Mouse (Mus musculus): ENCODE data around the gene Igfbp2.

The Igfbp2 gene

DNA sequence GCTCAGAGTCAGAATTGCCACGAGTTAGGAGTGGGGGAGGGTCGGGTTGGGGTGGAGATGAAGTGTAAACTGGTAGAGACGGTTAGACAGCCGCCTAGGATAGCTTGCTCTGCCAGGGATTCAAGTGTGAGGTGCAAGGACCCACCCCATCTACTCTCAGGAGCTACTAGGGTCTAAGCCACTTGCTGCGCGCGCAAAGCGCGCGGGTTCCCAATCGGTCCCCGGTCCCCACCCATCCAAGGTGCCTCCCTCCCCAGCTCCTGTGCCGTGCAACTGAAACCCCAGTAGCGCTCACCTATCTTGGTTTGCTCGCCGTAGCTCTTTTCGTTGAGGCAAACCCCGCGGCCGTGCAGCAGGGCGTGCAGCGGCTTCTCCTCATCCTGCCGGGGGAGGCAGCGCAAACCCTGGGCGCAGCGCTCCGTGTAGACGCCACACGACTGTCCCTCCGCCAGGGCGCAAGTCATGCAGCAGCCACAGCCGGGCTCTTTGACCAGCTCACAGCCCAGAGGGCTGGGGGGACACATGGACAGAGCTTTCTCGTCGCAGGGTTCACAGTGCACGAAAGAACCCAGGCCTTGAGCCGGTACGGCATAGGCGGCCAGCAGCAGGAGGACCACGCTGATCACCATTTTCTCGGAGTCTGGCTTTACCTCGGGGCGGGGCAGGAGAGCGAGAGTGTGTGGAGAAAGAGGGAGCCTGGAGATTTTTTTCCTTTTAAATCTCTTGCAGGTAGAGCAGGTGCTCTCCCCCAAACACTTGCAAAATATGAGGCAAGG is 49.4 kb downstream of the Igfbp2 start:
- peak; percentile 76 to 78 for DNase-seq

DNA sequence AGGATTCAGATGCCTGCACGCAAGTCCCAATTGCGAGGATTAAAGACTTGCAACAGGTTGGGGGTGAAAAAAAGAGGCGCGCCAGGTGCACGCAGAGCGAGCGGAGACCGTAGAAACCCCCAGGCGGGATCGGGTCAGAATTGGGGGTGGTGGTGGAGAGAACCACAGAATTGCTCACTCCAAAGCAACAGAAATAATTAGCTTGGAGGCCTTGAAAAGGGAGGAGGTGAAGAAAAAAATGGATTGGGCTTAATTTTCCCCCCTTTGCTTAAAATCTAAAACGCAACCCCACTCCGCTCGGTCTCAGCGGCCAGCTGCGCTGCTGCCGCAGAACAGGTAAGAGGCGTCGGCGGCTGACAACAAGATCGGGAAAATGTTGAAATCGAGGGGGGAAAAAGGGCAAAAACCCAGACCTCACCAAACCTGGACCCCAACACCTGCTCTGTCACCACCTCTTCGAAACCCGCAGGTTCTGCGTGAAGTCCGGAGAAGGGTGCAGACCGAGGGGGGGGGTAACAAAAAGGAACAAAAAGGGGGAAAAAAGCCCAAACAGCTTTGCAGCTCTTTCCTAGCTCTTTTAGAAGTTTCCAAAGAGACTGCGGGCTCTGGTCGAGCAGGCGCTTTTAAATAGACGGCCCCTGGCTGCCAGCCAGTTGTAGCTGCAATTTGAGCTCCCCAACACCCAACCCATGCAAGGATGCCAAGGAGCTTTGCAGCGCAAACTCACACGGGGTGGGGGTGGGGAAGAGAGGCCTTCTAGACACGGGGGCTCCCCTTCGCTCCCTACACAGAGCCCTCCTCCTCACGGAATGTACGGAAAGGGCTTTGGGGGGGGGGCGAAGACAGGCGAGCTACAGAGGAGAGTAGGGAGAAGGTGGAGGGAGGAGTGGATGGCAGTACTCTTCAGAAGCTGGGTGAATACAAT is 50.2 kb downstream of the Igfbp2 start, which contains the start of gene Igfbp5:
Igfbp5 (minus strand) TSS at position 598 of the 925 bp plus-strand sequence.
- peak; percentile 90 to 91 for DNase-seq

DNA sequence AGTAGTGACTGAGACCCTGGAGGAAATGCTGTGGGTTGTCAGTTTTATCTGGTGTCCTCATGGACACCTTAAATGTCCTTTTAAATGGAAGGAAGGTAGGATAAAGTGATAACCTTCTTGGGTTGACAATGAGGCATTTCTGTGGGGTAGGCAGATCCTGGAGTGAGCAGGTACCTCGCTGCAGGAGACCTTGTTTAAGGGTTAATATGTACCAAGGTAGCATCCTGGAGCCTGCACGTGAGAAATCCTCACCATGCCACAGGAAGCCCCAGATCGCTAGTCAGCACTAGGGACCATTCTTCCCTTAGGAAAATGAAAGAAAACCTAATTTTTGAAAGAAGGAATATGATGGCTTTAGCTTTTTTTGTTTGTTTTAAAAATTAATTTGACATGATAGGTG is 51.4 kb downstream of the Igfbp2 start:
- DNase-seq, result no peak

DNA sequence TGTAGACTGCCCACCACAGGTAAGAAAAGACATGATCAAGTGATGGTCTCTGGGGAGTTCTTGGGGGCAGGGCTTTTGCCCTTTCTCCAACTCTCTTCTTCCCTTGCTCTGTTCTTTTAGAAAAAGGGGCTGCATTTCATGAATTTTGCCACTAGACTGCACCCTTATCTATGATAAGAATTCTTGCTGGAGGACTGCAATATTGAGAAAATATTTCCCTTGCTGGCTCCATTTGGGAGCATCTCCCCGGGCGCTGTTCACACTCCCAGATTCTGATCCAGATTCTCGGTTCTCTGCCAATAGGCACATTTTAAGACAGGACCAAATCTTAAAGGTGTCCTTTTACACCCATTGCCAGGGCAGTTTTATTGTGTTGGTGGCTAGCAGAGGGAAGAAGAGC is 51.8 kb downstream of the Igfbp2 start:
- peak; percentile 66 to 74 for DNase-seq

DNA sequence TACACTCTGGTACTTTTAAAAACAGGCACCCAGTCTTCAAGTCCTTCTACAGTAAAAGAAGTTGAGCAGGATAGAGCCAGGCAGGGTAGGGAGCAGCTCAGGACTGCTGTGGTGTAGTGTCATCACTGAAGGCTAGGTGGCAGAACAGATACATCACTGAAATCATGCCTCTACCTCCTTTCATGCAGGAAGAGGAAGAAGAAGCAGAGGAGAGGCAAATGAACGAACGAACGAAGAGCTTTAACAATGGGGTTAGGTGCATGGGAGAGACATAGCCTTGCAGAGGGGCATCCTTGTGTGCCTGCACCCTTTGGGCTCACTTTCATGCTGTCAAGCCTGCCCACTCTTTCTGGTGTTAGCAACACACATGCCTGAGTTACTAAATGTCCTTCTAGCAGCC is 53.6 kb downstream of the Igfbp2 start:
- peak; percentile 76 to 80 for DNase-seq

DNA sequence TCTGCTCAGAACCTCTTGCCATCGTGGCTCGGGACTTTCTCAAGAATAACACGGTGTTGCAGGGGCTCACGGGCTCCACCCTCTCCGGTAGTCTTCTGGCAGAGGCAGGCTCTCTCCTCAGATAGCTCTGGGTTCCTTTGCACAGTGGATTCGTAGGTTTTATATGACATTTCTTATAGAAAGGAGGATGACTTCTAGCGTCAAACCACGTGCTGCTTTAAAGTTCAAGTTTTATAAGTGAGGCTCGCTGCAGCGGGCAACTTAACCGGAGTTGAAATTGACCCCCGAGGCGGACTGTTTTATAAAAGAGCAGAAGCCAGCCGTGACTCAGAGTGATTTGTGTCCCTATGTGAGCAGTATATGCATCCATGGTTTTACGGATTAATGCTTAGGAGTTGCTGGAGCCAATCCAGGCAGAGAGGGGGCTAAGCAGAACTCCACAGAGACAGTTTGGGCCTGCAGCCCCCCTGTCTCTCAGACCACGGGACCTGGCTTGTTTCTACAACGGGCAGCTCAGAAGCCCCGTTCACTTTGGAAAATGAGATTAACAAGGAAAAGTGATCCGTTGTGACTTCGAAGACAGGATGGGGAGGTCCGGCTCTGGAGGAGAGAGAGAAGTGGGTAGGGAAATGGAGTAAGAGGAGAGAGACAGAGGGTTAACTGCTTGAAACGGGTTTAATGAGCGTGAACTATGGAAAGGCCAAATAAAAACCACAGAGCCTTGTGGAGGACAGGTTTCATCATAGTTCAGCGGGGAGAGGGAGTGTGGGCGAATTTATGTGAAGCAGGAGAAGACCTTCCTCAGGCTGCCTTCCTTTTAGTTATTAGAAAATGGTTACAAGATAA is 54.4 kb downstream of the Igfbp2 start:
- DNase-seq, result peak; percentile 35 to 43

DNA sequence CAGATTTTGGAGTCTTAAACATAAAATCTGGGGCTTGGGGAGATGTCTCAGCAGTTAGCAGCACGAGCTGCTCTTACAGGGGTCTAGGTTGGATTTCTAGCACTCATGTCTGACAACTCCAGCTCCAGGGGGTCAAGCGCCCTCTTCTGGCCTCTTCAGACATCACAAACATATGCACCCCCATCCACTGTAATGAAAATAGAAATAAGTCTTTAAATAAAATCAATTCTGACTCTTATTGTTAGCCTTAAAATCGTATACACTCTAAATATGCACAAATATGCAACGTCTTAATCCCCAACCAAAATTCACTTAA is 55.0 kb downstream of the Igfbp2 start:
- DNase-seq, result peak; percentile 58 to 63

DNA sequence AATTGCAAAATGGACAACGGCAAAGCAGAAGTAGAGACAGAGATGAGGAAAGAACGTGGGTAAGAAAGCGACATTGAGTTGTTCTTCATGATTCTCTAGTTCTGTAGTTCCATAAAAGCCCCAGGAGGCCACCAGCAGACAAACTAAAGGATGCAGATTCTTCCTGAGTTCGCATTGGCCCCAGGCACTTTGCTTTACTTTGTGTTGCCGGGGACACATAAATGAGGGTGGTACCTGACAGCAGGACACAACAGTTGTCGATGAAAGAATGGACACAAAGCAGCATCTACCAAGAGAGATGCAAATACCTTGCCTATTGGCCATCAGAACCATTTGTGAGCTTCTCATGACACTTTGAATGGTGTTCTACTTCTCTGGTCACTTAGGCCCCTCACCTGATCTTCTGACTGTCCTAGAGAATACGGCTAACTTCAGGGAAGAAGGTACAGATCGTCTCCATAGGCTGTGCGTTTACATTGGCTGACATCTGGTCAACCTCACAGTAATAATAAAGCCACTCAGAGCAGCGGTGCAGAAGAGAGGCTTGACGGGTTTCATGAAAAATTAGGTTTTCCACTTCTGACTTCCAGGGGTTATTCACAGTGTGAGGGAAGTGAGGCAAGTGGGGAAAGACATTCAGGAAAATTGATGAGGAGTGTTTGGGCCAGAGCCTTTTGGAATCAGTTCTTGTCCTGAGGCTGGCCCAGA is 61.0 kb downstream of the Igfbp2 start:
- DNase-seq, result no peak

DNA sequence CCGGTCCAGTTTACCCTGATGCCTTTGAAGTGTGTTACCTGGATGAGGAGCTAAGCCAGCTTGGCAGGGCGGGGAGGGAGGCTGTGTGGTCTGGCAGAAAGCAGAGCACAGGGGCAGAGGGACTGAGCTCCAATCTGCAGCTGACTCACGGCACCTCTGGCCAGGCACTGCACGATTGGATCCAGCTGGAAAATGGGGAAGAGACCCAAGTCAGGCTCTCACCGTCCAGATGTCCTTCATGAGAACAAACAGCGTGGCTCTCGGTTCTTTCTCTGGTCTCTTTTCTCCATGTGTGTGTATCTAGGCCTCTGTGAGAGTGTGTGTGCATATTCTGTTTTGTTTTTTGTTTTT is 61.5 kb downstream of the Igfbp2 start:
- no peak for DNase-seq

DNA sequence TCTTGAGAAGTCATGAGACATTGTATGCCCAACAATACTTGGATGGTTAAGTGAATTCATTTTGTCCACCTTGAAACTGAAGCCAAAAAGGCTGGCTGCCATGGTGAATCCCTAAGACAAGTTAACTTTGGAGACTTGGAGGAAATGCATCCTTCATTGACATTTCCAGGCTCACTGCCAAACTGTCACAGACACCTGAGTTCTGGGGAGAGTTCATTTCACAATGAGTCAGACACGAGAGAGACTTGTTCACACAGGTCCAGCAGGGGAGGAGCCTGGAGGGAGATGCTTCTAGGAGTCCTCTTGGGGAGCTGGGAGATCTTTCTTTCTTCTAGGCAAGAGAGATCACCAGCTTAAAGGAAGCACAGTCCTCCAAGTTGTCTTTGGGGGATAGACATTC is 63.6 kb downstream of the Igfbp2 start:
- DNase-seq, result no peak

DNA sequence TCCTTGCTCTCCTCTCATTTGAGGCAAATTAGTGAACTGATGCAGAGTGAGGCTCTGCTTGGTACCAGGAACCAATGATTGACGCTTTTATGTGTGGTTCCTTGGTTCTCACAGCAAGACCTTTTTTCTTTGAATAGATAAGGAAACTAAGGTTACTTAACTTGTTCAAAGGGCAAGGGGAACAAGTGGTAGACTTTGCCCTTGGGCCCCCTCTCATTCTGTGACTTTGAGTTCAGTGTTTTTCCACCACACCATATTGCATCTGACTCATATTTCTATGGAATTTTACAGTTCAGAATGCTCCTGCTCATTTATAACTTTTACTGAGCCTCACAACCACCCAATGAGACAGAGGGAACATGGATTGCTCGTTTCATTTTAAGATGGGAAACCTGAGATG is 71.5 kb downstream of the Igfbp2 start:
- DNase-seq, result no peak

All from cerebellum, postnatal 10 days (tissue).